Mouse (Mus musculus): ENCODE measurements around the gene Edn2. TPM values are rescaled to one million over a fixed set of nuclear protein-coding genes. Genes with fewer than 3 reads are reported as not detected.

The Edn2 gene
- polyA plus RNA-seq, 1 experiment from 2014 or later = 1.9 TPM

GRCm38 (mm10) chr4:120163242-120163641 is 2.2 kb downstream of the Edn2 start:
- Histone ChIP-seq H3K27ac (replicated peaks) (no peak overlapping the region), H3K36me3 (ENCODE audit: control insufficient read depth, insufficient read depth, low read length) (no peaks in the 10 kb centered on the region; the same call in 1 of the 2 replicates), H3K4me3 (ENCODE audit: low read depth, low read length) (no peak overlapping the region), H3K27me3 (ENCODE audit: control insufficient read depth, insufficient read depth, low read length) (no peaks in the 10 kb centered on the region), H3K9me3 (ENCODE audit: control insufficient read depth, low read length) (no peaks in the 10 kb centered on the region), H3K4me2 (replicated peaks; ENCODE audit: low read depth) (0 out of 2 replicates have a peak overlapping the region, but pooled peaks have one; percentile 17), H3K4me1 (replicated peaks; ENCODE audit: control insufficient read depth, insufficient read depth) (peaks cover 12% of the 10 kb centered on the region), H3K9ac (ENCODE audit: low read length) (no peak overlapping the region)
- DNase-seq (ENCODE audit: low spot score) (peak; percentile 81), ATAC-seq (ENCODE audit: low FRiP score, low TSS enrichment) (peak; percentile 10; the same call in 1 of the 2 replicates)
- TF ChIP-seq CTCF (IDR thresholded peaks at IDR 0.05; ENCODE audit: low read depth) = no peak
- no peak for TF ChIP-seq EP300 (optimal IDR thresholded peaks at IDR 0.05)
- WGBS = 16% methylated on average over 11 of the region's 11 CpGs

- TF ChIP-seq CTCF (IDR thresholded peaks at IDR 0.05; ENCODE audit: low read depth) (no peak), EP300 (optimal IDR thresholded peaks at IDR 0.05) (no peak)
- Histone ChIP-seq H3K9me3 (ENCODE audit: control insufficient read depth, low read length) (no peaks in the 10 kb centered on the region), H3K36me3 (ENCODE audit: control insufficient read depth, insufficient read depth, low read length) (no peaks in the 10 kb centered on the region; the same call in 1 of the 2 replicates), H3K4me3 (ENCODE audit: low read depth, low read length) (no peak overlapping the region), H3K9ac (ENCODE audit: low read length) (no peak overlapping the region), H3K27me3 (ENCODE audit: control insufficient read depth, insufficient read depth, low read length) (no peaks in the 10 kb centered on the region), H3K4me2 (replicated peaks; ENCODE audit: low read depth) (no peak overlapping the region), H3K27ac (replicated peaks) (no peak overlapping the region), H3K4me1 (replicated peaks; ENCODE audit: control insufficient read depth, insufficient read depth) (peaks cover 12% of the 10 kb centered on the region)
- WGBS = 78% methylated on average over 5 of the region's 5 CpGs
- DNase-seq (ENCODE audit: low spot score) (no peak), ATAC-seq (ENCODE audit: low FRiP score, low TSS enrichment) (no peak)
These were observed 3.3 kb downstream of the Edn2 start for GRCm38 (mm10) chr4:120164316-120164715.

GRCm38 (mm10) chr4:120167778-120168177 is 6.8 kb downstream of the Edn2 start:
- no peak overlapping the region for H3K4me3 ChIP-seq (ENCODE audit: low read depth, low read length)
- no peaks in the 10 kb centered on the region; the same call in 1 of the 2 replicates for H3K36me3 ChIP-seq (ENCODE audit: control insufficient read depth, insufficient read depth, low read length)
- no peak for ATAC-seq (ENCODE audit: low FRiP score, low TSS enrichment)
- TF ChIP-seq EP300 (optimal IDR thresholded peaks at IDR 0.05) = no peak
- TF ChIP-seq CTCF (IDR thresholded peaks at IDR 0.05; ENCODE audit: low read depth) = no peak
- H3K27me3 ChIP-seq (ENCODE audit: control insufficient read depth, insufficient read depth, low read length) = no peaks in the 10 kb centered on the region
- no peak for DNase-seq (ENCODE audit: low spot score)
- H3K4me1 ChIP-seq (replicated peaks; ENCODE audit: control insufficient read depth, insufficient read depth) = 0 out of 2 replicates have a peak, but pooled peaks cover 5% of the 10 kb centered on the region
- no peaks in the 10 kb centered on the region for H3K9me3 ChIP-seq (ENCODE audit: control insufficient read depth, low read length)
- no peak overlapping the region for H3K9ac ChIP-seq (ENCODE audit: low read length)
- WGBS = 48% methylated on average over 6 of the region's 6 CpGs
- H3K27ac ChIP-seq (replicated peaks) = no peak overlapping the region
- no peak overlapping the region for H3K4me2 ChIP-seq (replicated peaks; ENCODE audit: low read depth)

GRCm38 (mm10) chr4:120168346-120168745 is 7.3 kb downstream of the Edn2 start:
- H3K36me3 ChIP-seq (ENCODE audit: control insufficient read depth, insufficient read depth, low read length) = no peaks in the 10 kb centered on the region; the same call in 1 of the 2 replicates
- H3K27me3 ChIP-seq (ENCODE audit: control insufficient read depth, insufficient read depth, low read length) = no peaks in the 10 kb centered on the region
- ATAC-seq (ENCODE audit: low FRiP score, low TSS enrichment) (no peak), DNase-seq (ENCODE audit: low spot score) (no peak)
- no peak overlapping the region for H3K9ac ChIP-seq (ENCODE audit: low read length)
- no peaks in the 10 kb centered on the region for H3K9me3 ChIP-seq (ENCODE audit: control insufficient read depth, low read length)
- H3K4me1 ChIP-seq (replicated peaks; ENCODE audit: control insufficient read depth, insufficient read depth) = 0 out of 2 replicates have a peak, but pooled peaks cover 5% of the 10 kb centered on the region
- 90% methylated on average over 4 of the region's 4 CpGs for WGBS
- no peak overlapping the region for H3K4me2 ChIP-seq (replicated peaks; ENCODE audit: low read depth)
- H3K4me3 ChIP-seq (ENCODE audit: low read depth, low read length) = no peak overlapping the region
- TF ChIP-seq CTCF (IDR thresholded peaks at IDR 0.05; ENCODE audit: low read depth) = no peak
- no peak for TF ChIP-seq EP300 (optimal IDR thresholded peaks at IDR 0.05)
- H3K27ac ChIP-seq (replicated peaks) = no peak overlapping the region

- WGBS = 50% methylated on average over 9 of the region's 9 CpGs
These were observed 9.5 kb downstream of the Edn2 start for GRCm38 (mm10) chr4:120170387-120170936.

GRCm38 (mm10) chr4:120172050-120172684 is 11.2 kb downstream of the Edn2 start:
- DNase-seq (ENCODE audit: low spot score) (no peak), ATAC-seq (ENCODE audit: low FRiP score, low TSS enrichment) (peak; percentile 46)
- no peak for TF ChIP-seq CTCF (IDR thresholded peaks at IDR 0.05; ENCODE audit: low read depth)
- no peak for TF ChIP-seq EP300 (optimal IDR thresholded peaks at IDR 0.05)
- H3K4me1 ChIP-seq (replicated peaks; ENCODE audit: control insufficient read depth, insufficient read depth) = 0 out of 2 replicates have a peak, but pooled peaks cover 3% of the 10 kb centered on the region
- H3K9me3 ChIP-seq (ENCODE audit: control insufficient read depth, low read length) = no peaks in the 10 kb centered on the region
- H3K4me2 ChIP-seq (replicated peaks; ENCODE audit: low read depth) = no peak overlapping the region
- no peaks in the 10 kb centered on the region for H3K27me3 ChIP-seq (ENCODE audit: control insufficient read depth, insufficient read depth, low read length)
- H3K27ac ChIP-seq (replicated peaks) = no peak overlapping the region
- no peaks in the 10 kb centered on the region for H3K36me3 ChIP-seq (ENCODE audit: control insufficient read depth, insufficient read depth, low read length)
- H3K9ac ChIP-seq (ENCODE audit: low read length) = no peak overlapping the region
- no peak overlapping the region for H3K4me3 ChIP-seq (ENCODE audit: low read depth, low read length)
- 11% methylated on average over 7 of the region's 7 CpGs for WGBS

More at GRCm38 (mm10) chr4:120170387-120170936, 9.5 kb downstream of the Edn2 start:
- Histone ChIP-seq H3K4me2 (replicated peaks; ENCODE audit: low read depth) (no peak overlapping the region), H3K36me3 (ENCODE audit: control insufficient read depth, insufficient read depth, low read length) (no peaks in the 10 kb centered on the region; the same call in 1 of the 2 replicates), H3K27ac (replicated peaks) (no peak overlapping the region), H3K9ac (ENCODE audit: low read length) (no peak overlapping the region), H3K4me1 (replicated peaks; ENCODE audit: control insufficient read depth, insufficient read depth) (0 out of 2 replicates have a peak, but pooled peaks cover 3% of the 10 kb centered on the region), H3K4me3 (ENCODE audit: low read depth, low read length) (no peak overlapping the region), H3K27me3 (ENCODE audit: control insufficient read depth, insufficient read depth, low read length) (no peaks in the 10 kb centered on the region), H3K9me3 (ENCODE audit: control insufficient read depth, low read length) (no peaks in the 10 kb centered on the region)
- DNase-seq (ENCODE audit: low spot score) (no peak), ATAC-seq (ENCODE audit: low FRiP score, low TSS enrichment) (peak; percentile 28; the same call in 1 of the 2 replicates)
- TF ChIP-seq EP300 (optimal IDR thresholded peaks at IDR 0.05) = no peak
- TF ChIP-seq CTCF (IDR thresholded peaks at IDR 0.05; ENCODE audit: low read depth) = no peak

All from stomach, postnatal 0 days (tissue).